Mouse (Mus musculus) adrenal gland, adult 8-10 months (tissue): ENCODE data around the gene Rbfox1. TPM values are rescaled to one million over a fixed set of nuclear protein-coding genes. Genes with fewer than 3 reads are reported as not detected.

Experiments
- DNase-seq: peaks from one replicate; pipeline ENCODE4 v3.0.0; 2022
- total RNA-seq, 4 experiments: library from RNA; stranded (reverse); gene quantifications; 2 replicates each; pipeline ENCODE4 v1.2.4; 2022

The Rbfox1 gene
- total RNA-seq, 4 experiments from 2014 or later, result 1.3 to 4.0 (median 2.3) TPM

GRCm38 (mm10) chr16:7419655-7420281 is 1534.6 kb downstream of the Rbfox1 start:
- no peak for DNase-seq

- DNase-seq, result no peak
These were observed 1540.4 kb downstream of the Rbfox1 start for GRCm38 (mm10) chr16:7425386-7426089.

- no peak for DNase-seq
These were observed 1548.1 kb downstream of the Rbfox1 start for GRCm38 (mm10) chr16:7433296-7433695.

- DNase-seq, result no peak
These were observed 1561.7 kb downstream of the Rbfox1 start for GRCm38 (mm10) chr16:7446791-7447290.

GRCm38 (mm10) chr16:7447718-7448649 is 1562.8 kb downstream of the Rbfox1 start:
- DNase-seq, result no peak

- DNase-seq, result no peak
These were observed 1566.0 kb downstream of the Rbfox1 start for GRCm38 (mm10) chr16:7451193-7451592.

GRCm38 (mm10) chr16:7457571-7457970 is 1572.4 kb downstream of the Rbfox1 start:
- no peak for DNase-seq
